Mouse (Mus musculus): ENCODE data around the gene Il16.

The Il16 gene

DNA sequence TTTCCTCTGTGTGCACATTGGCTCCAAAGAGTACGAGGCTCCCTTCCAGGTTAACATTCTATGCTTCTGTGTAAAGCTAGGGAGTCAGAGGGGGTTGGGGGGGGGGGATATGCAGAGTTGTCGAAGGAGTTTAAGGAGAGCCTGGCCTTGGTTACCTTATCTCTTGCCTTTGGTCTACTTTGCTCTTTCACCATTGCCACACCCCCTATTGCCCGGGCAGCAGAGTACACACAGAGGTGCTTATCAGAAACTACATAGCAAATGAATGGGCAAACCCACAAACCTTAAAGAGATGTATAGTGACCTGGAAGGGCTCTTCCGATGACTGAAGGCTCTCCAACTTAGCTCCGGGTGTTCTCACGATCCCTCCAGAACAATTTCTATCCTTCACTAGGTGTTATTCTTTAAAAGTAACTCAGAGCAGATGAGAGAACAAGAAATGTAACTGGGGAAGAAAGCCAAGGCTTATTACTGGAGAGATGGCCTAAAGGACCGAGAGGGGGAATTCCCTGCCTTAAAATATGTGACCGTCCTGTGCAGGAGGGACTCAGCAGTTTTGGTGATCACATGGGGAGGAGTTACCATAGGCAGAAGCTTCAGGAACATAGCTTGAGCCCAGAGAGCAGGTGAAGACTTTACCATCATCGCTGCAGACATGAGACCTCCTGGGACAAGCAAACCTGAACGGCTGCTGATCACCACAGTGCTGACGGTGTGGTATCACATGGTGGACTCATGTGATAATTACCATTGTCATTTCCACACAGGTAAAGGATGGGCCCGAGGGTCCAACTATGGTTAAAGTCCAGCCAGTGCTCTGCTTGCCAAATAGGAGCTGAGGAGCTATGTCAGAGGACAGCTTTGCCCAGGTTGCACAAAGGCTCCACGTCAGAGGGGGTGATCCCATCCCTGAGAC lies 146.3 kb downstream of the Il16 start:
- DNase-seq, result peak; percentile 25

- DNase-seq, result peak; percentile 68
Observed at GRCm38 (mm10) chr7:83597063-83597462, 148.5 kb downstream of the Il16 start.

- DNase-seq, result peak; percentile 59
Observed at GRCm38 (mm10) chr7:83594056-83594455, 151.5 kb downstream of the Il16 start.
